Mouse (Mus musculus): Measurements from ENCODE around the gene Eif6.
"Not testable (repeated sequence)": the region's sequence is repeated elsewhere in the genome, so short reads cannot be mapped to it uniquely, and the experiment has no call there.

Eif6 gene

GRCm38 (mm10) chr2:155826630-155827424 lies at the start of gene Eif6:
Eif6 (minus strand) TSS chr2:155826925.
- peak; percentile 77 to 89 for DNase-seq (ENCODE audit: low spot score in 2 of 2)

GRCm38 (mm10) chr2:155873636-155874035 lies 46.9 kb upstream of the Eif6 start:
- DNase-seq (ENCODE audit: low spot score in 2 of 2): no peak

GRCm38 (mm10) chr2:155872930-155873507 lies 46.3 kb upstream of the Eif6 start:
- DNase-seq (ENCODE audit: low spot score in 2 of 2): no peak

- DNase-seq (ENCODE audit: low spot score in 2 of 2): no peak
These were observed 45.8 kb upstream of the Eif6 start for GRCm38 (mm10) chr2:155872486-155872885.

- peak; percentile 30 to 41 for DNase-seq (ENCODE audit: low spot score in 2 of 2)
These were observed 43.0 kb upstream of the Eif6 start for GRCm38 (mm10) chr2:155869772-155870171.

GRCm38 (mm10) chr2:155868320-155868719 lies 41.6 kb upstream of the Eif6 start:
- no peak for DNase-seq (ENCODE audit: low spot score in 2 of 2)

- no peak for DNase-seq (ENCODE audit: low spot score in 2 of 2)
These were observed 36.7 kb upstream of the Eif6 start for GRCm38 (mm10) chr2:155863301-155863867.

- peak in 1 of 2 experiments; percentile 12 for DNase-seq (ENCODE audit: low spot score in 2 of 2)
These were observed 36.0 kb upstream of the Eif6 start for GRCm38 (mm10) chr2:155862573-155863300.

GRCm38 (mm10) chr2:155861581-155861980 lies 34.9 kb upstream of the Eif6 start:
- no peak for DNase-seq (ENCODE audit: low spot score in 2 of 2)

- DNase-seq (ENCODE audit: low spot score in 2 of 2): no peak
These were observed 33.4 kb upstream of the Eif6 start for GRCm38 (mm10) chr2:155860102-155860501.

GRCm38 (mm10) chr2:155852536-155852935 lies 25.8 kb upstream of the Eif6 start:
- no peak for DNase-seq (ENCODE audit: low spot score in 2 of 2)

GRCm38 (mm10) chr2:155850120-155850519 lies 23.4 kb upstream of the Eif6 start:
- DNase-seq (ENCODE audit: low spot score in 2 of 2): no peak

- DNase-seq (ENCODE audit: low spot score in 2 of 2): no peak
These were observed 22.7 kb upstream of the Eif6 start for GRCm38 (mm10) chr2:155849464-155849863.

GRCm38 (mm10) chr2:155848291-155848690 lies 21.6 kb upstream of the Eif6 start:
- DNase-seq (ENCODE audit: low spot score in 2 of 2): peak; percentile 70 to 75

- no peak for DNase-seq (ENCODE audit: low spot score in 2 of 2)
These were observed 20.2 kb upstream of the Eif6 start for GRCm38 (mm10) chr2:155846930-155847329.

- no peak for DNase-seq (ENCODE audit: low spot score in 2 of 2)
These were observed 12.2 kb upstream of the Eif6 start for GRCm38 (mm10) chr2:155838961-155839360.

GRCm38 (mm10) chr2:155837961-155838360 lies 11.2 kb upstream of the Eif6 start:
- DNase-seq (ENCODE audit: low spot score in 2 of 2): no peak

- DNase-seq (ENCODE audit: low spot score in 2 of 2): peak; percentile 28 to 61
These were observed 8.0 kb upstream of the Eif6 start, which contains the start of gene Fam83c for GRCm38 (mm10) chr2:155834732-155835131. Fam83c (minus strand) TSS chr2:155834854.

- DNase-seq (ENCODE audit: low spot score in 2 of 2): not testable (repeated sequence)
These were observed 5.4 kb upstream of the Eif6 start for GRCm38 (mm10) chr2:155832087-155832486.

GRCm38 (mm10) chr2:155831302-155831701 lies 4.6 kb upstream of the Eif6 start:
- no peak for DNase-seq (ENCODE audit: low spot score in 2 of 2)

GRCm38 (mm10) chr2:155830841-155831240 lies 4.1 kb upstream of the Eif6 start:
- peak; percentile 38 to 67 for DNase-seq (ENCODE audit: low spot score in 2 of 2)
